Mouse (Mus musculus) heart, postnatal 0 days (tissue): Measurements from ENCODE around the gene Ppp1r14a. TPM values are rescaled to one million over a fixed set of nuclear protein-coding genes. Genes with fewer than 3 reads are reported as not detected.

Experiments
- ATAC-seq: fragments of 200-750 bp; cut with Nextera tagmentation; 2 replicates; pipeline ENCODE4 v1.8.0; 2017; ENCODE audit warnings: low read depth, moderate number of reproducible peaks, moderate library complexity; ENCODE audit not compliant: insufficient read depth
- DNase-seq: peaks from one replicate; pipeline ENCODE4 v3.0.0-alpha.2; 2016; ENCODE audit warnings: low spot score
- H3K27ac ChIP-seq: fragments of 300-500 bp; sonication (generic); 2 replicates; pipeline ENCODE4 v1.5.1; 2014; ENCODE audit warnings: low read depth, mild to moderate bottlenecking
- H3K27me3 ChIP-seq: fragments of 300-500 bp; sonication (generic); 2 replicates; pipeline ENCODE4 v1.6.1; 2014; ENCODE audit warnings: low read length, mixed read lengths; ENCODE audit not compliant: control insufficient read depth, insufficient read depth
- H3K36me3 ChIP-seq: fragments of 300-500 bp; sonication (generic); replicated peaks from 2 replicates; pipeline ENCODE4 v1.6.1; 2014; ENCODE audit warnings: low read length, mixed read lengths; ENCODE audit not compliant: control insufficient read depth, insufficient read depth
- H3K4me1 ChIP-seq: fragments of 300-500 bp; sonication (generic); 2 replicates; pipeline ENCODE4 v1.6.1; 2014; ENCODE audit warnings: antibody characterized with exemption; ENCODE audit not compliant: control insufficient read depth, insufficient read depth
- H3K4me2 ChIP-seq: fragments of 300-500 bp; sonication (generic); 2 replicates; pipeline ENCODE4 v1.6.1; 2014; ENCODE audit warnings: low read depth, mild to moderate bottlenecking, low read length, moderate library complexity
- H3K4me3 ChIP-seq: fragments of 300-500 bp; sonication (generic); 2 replicates; pipeline ENCODE4 v1.5.1; 2014; ENCODE audit warnings: low read depth, low read length
- H3K9ac ChIP-seq: fragments of 300-500 bp; sonication (generic); replicated peaks from 2 replicates; pipeline ENCODE4 v1.6.1; 2014; ENCODE audit warnings: low read depth, low read length, mixed read lengths
- H3K9me3 ChIP-seq: fragments of 300-500 bp; sonication (generic); replicated peaks from 2 replicates; pipeline ENCODE4 v1.6.1; 2016; ENCODE audit warnings: low read length; ENCODE audit not compliant: control insufficient read depth
- CTCF ChIP-seq: IDR thresholded peaks from 2 replicates; pipeline ENCODE4 v1.5.1; 2016; ENCODE audit warnings: antibody characterized with exemption, control low read depth, low read depth
- EP300 ChIP-seq: IDR thresholded peaks from 2 replicates; pipeline ENCODE4 v1.6.1; 2016; ENCODE audit warnings: antibody characterized with exemption, low read depth
- WGBS: fragments of 180-500 bp; shearing (Covaris S2); extraction: QIAGEN DNeasy Blood & Tissue Kit; methylation state at CpG from one replicate; pipeline ENCODE4 v1.1.7; 2014; 5-methylcytosine and 5-hydroxymethylcytosine counted together
- polyA plus RNA-seq: library from polyadenylated mRNA; unstranded; fragments of >200 nt; fragmentation: Nextera tagmentation; extraction: Ambion mirVana; gene quantifications from 2 replicates; pipeline ENCODE4 v1.2.1, GENCODE M21; 2015
- total RNA-seq: library from RNA; depleted of rRNA; stranded (reverse); fragments of >200 nt; gene quantifications from 2 replicates; pipeline ENCODE4 v1.2.3, GENCODE M21; 2014; ENCODE audit warnings: low replicate concordance

The Ppp1r14a gene
- total and polyA plus RNA-seq, 2 experiments from 2014 or later, result 17.9 to 61.8 TPM

DNA sequence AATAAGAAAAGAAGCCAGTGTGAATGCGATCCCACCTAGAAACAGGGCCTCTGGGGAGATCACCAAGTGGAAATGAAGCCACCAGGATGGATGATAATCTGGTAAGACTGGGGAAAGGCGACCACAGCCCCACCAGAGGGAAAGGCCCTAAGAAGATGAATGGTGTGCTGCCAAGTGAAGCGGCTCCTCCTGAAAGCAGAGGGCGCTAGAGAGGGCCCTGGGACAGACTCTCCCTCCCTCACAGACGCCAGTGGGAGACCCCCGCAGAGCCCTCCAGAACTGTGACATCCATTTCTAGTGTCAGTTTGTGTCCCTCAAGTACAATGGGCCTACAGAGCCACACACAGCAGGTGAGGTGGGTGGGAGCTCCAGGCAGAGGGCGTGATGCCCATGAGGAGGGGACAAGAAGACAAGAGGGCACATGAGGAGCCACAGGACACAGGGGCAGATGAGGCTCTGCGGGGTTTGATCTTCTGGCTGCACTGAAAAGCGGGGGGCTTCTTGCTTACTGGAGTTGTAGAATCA, 47.7 kb downstream of the Ppp1r14a start:
- ATAC-seq (no peak), DNase-seq (no peak)
- no peaks in the 10 kb centered on the region for H3K36me3 ChIP-seq
- TF ChIP-seq EP300 (no peak), CTCF (no peak)
- WGBS, result 69% methylated on average over 9 of the region's 9 CpGs
- no peak overlapping the region for H3K4me2 ChIP-seq
- no peaks in the 10 kb centered on the region for H3K4me1 ChIP-seq
- H3K27me3 ChIP-seq, result no peaks in the 10 kb centered on the region
- H3K27ac ChIP-seq, result no peak overlapping the region
- H3K4me3 ChIP-seq, result no peak overlapping the region
- H3K9me3 ChIP-seq, result no peaks in the 10 kb centered on the region
- no peak overlapping the region for H3K9ac ChIP-seq

DNA sequence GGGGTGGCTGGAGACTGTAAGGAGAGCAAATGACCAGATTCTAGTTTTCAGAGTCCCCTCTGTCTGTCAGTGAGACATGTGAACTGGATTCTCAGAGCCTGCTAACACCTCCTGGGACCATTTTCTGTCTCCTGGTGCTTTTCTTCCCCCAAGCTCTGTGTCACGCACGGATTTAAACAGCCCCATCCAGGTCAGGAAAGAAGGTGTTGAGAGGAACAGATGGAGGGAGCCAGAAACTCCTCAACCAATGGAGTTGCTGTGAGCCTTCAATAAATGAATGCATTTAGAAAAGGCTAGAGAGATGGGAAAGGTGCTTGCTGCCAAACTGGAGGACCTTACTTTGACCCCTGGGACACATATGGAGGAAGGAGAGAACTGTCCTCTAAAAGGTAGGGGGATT, 48.7 kb downstream of the Ppp1r14a start:
- H3K4me1 ChIP-seq, result no peaks in the 10 kb centered on the region
- TF ChIP-seq CTCF, result no peak
- H3K4me3 ChIP-seq, result no peak overlapping the region
- DNase-seq (no peak), ATAC-seq (no peak)
- no peak overlapping the region for H3K4me2 ChIP-seq
- H3K27me3 ChIP-seq, result no peaks in the 10 kb centered on the region
- H3K27ac ChIP-seq, result no peak overlapping the region
- H3K9me3 ChIP-seq, result no peaks in the 10 kb centered on the region
- H3K9ac ChIP-seq, result no peak overlapping the region
- WGBS, result 79% methylated on average over 2 of the region's 2 CpGs
- no peaks in the 10 kb centered on the region for H3K36me3 ChIP-seq

DNA sequence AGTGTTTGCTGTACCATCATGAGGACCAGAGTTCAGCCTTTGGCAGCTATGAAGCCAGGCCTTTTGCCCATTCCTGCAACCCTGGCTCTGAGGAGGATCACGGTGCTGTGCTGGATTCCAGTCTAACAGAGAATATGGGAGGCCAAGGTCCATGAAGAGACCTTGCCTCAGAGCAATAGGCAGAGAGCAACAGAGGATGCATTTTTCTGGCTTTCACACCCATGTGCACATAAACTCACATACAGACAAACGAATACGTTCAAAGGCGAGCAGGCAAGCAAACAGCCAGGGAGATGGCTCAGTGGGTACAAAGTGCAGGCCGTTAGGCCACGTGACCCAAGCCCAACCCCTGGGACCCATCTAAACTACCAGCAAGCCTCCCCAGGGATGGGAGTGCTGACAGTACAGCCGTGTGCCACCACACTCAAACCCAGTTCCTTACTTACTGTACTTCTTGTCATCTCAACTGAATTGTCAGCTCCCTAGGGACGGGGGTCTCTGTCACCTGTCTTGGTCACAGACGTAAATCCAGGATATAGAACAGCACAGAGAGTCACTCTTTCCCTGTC, 49.3 kb downstream of the Ppp1r14a start:
- H3K36me3 ChIP-seq, result no peaks in the 10 kb centered on the region
- no peak overlapping the region for H3K27ac ChIP-seq
- H3K9ac ChIP-seq, result no peak overlapping the region
- ATAC-seq (no peak), DNase-seq (no peak)
- H3K4me2 ChIP-seq, result no peak overlapping the region
- WGBS, result 88% methylated on average over 9 of the region's 9 CpGs
- H3K4me3 ChIP-seq, result no peak overlapping the region
- no peaks in the 10 kb centered on the region for H3K9me3 ChIP-seq
- no peaks in the 10 kb centered on the region for H3K27me3 ChIP-seq
- no peaks in the 10 kb centered on the region for H3K4me1 ChIP-seq
- TF ChIP-seq EP300 (no peak), CTCF (no peak)

DNA sequence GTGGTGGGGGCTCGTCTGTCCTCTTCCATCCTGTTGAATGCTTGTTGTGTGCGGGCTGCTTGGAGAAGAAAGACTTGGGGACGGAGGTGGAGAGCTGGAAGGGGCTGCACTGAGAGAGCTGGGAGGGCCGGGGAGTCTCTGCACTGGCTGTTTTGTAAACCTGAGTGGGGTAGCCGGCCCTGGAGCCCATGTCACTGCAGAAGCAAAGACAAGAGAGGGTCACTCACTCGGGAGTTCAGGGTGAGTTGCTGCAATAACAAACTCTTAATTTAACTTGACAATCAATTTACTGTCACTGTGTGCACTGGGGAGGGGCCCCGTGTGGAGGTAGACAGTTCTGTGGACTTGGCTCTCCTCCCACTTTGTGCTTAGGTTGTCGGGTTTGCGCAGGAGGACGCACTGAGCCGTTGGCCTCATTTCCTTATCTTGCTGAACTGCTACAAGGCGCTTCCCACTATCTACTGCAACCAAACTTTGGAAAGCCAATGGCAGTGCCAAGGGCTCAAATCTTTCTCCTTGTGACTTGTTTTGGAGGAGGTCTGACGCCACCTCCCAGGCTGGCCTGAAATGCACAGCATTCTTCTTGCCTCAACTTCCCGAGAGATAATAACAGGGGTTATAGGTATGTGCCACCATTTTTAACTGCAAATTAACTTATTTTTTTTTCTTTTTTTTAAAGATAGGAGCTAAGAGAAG, 50.0 kb downstream of the Ppp1r14a start:
- Histone ChIP-seq H3K9me3 (no peaks in the 10 kb centered on the region), H3K36me3 (no peaks in the 10 kb centered on the region), H3K4me2 (no peak overlapping the region), H3K4me3 (no peak overlapping the region), H3K9ac (no peak overlapping the region), H3K4me1 (no peaks in the 10 kb centered on the region), H3K27me3 (no peaks in the 10 kb centered on the region), H3K27ac (no peak overlapping the region)
- WGBS, result 56% methylated on average over 14 of the region's 14 CpGs
- TF ChIP-seq CTCF (no peak), EP300 (no peak)
- ATAC-seq, result no peak
- no peak for DNase-seq

DNA sequence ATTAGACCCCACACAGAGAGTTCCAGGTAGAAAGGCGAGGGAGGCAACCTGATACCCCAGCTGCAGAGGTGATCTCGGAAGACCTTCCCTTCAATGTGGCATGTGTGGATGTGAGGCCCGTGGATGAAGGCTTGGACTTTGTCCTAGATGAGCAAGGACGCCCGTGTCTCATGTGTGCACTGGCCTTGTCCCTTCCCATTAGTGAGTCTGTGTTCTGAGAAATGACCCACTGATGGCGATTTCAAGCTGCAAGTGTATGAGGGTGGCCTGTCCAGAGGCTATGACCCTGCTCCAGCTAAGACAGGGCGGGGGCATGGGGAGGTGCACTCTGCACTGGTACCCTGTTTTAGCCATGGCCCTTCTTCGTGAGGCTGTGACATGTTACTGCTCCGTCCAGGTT, 51.1 kb downstream of the Ppp1r14a start:
- TF ChIP-seq CTCF (no peak), EP300 (no peak)
- Histone ChIP-seq H3K4me2 (no peak overlapping the region), H3K4me1 (no peaks in the 10 kb centered on the region), H3K4me3 (no peak overlapping the region), H3K27ac (no peak overlapping the region), H3K36me3 (no peaks in the 10 kb centered on the region), H3K9me3 (no peaks in the 10 kb centered on the region), H3K9ac (no peak overlapping the region), H3K27me3 (no peaks in the 10 kb centered on the region)
- 95% methylated on average over 9 of the region's 9 CpGs for WGBS
- DNase-seq (no peak), ATAC-seq (no peak)

DNA sequence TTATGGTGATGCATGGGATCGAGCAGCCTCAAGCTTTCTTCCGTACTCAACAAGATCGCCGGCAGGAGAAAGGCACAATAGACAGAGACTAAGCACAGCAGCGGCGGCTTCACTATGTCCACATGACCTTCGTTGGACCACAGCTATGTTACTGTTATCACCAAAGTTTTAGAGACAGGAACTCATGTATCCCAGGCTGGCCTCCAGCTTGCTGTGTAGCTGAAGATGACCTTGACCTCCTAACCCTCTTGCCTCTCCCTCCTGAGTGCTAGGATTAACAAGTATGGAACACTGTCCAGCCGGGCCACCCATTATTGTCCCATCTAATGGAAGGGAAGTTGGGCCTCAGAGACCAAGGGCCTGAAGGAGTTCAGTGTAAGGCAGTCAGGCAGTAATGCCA, 51.7 kb downstream of the Ppp1r14a start:
- Histone ChIP-seq H3K4me3 (no peak overlapping the region), H3K4me1 (no peaks in the 10 kb centered on the region), H3K9me3 (no peaks in the 10 kb centered on the region), H3K4me2 (no peak overlapping the region), H3K27me3 (no peaks in the 10 kb centered on the region), H3K27ac (no peak overlapping the region), H3K36me3 (no peaks in the 10 kb centered on the region), H3K9ac (no peak overlapping the region)
- TF ChIP-seq EP300 (no peak), CTCF (no peak)
- 76% methylated on average over 8 of the region's 8 CpGs for WGBS
- no peak for DNase-seq
- ATAC-seq, result no peak
